Mouse (Mus musculus): Measurements from ENCODE around the gene Lins1. TPM values are rescaled to one million over a fixed set of nuclear protein-coding genes. Genes with fewer than 3 reads are reported as not detected.

Lins1 gene
- 1 to 10 TPM; 5.2 to 6.0 (median 5.6) TPM for total RNA-seq (2022)

DNA sequence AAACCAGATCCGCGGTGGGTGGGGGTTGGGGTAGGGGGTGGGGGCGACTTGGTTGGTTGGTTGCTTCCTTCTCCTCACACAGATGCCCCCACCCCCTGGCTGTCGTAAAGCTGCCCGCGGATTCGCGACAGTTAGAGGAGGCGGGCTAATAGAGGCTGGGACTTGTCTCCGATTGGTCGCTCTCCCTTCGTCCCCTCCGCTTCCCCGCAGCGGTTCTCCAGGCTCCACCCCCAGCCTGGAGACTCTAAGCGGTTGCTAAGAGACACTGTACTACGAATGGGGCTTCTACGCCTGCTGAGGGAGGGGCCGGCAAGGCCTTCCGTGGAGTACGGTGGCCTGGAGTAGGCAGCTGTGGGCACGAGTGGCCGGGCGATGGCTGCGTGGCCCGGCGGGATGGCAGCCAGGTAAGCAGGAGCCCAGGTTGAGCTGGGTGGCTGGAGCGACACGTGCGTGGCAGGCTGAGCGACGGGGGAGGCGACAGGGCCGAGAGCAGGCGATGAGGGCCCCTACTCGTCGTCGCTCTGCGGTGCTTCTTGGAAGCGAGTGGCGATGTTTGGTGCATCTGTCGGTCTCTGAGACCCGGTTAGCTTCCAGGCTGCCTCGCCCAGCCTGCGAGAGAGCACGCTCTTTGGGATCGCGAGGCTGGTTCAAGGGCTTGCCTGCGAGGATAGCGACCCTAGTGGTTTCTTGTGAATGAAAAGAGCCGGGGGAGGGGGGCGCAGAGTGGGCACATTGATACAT, at the start of gene Lins1:
Lins1 (plus strand) TSS at position 270 of the 741 bp plus-strand sequence.
- peak; percentile 97 to 98 for DNase-seq (ENCODE audit: low spot score in 2 of 2)

DNA sequence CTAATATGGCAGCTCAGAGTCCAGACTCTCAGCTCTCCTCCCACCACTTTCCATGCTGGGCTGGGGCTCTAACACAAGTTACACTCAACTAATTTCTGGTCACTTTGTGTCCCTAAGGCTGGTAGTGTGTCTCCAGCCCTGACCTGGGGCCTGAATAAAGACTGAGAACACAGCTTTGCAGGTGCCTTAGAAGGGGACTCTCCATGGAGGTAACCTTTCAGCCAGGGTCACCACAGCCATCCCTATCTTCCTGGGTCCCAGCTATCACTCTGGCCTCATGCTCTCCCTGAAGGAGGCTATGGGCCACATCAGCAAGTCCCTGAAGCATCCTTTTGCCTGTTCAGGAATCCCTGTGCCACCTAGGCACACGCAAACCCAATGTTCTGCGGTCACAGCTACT, 44.0 kb upstream of the Lins1 start:
- no peak for DNase-seq (ENCODE audit: low spot score in 2 of 2)

DNA sequence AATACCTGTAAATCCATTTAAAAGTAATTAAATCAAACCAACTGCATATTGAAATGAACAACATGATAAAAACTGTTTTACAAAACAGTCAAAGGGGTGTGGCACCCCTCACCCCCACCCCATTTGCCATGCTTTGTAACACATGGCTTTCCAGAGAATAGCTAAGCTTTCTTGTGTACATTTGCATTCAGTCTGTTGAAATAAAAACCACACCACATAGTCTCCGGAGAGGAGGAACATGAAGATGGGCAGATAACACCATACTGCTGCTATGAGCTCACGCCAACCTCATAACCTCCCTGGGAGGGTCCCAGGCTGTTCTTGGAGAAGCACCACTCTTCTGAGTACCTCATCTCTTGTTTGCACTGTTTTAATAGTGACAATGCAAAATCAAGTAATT, 40.5 kb upstream of the Lins1 start:
- no peak for DNase-seq (ENCODE audit: low spot score in 2 of 2)

DNA sequence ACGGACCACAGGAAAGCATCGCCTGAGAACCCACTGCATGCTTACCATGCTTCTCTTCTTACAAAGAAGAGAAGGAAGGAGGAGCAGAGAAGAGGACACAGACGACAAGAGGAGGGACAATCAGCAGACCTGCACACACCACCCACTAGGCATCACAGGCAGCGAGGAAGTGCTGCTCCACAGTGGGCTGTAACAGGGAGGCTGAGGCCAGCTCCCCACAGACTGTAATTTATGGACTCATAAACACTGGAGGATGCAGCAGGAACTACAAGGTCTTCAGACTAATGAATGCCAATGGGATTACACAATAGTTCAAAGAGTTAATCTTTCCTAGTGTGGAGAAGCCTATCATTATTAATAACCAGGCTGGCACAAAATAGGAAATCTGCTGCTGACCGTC, 38.8 kb upstream of the Lins1 start:
- DNase-seq (ENCODE audit: low spot score in 2 of 2): no peak

DNA sequence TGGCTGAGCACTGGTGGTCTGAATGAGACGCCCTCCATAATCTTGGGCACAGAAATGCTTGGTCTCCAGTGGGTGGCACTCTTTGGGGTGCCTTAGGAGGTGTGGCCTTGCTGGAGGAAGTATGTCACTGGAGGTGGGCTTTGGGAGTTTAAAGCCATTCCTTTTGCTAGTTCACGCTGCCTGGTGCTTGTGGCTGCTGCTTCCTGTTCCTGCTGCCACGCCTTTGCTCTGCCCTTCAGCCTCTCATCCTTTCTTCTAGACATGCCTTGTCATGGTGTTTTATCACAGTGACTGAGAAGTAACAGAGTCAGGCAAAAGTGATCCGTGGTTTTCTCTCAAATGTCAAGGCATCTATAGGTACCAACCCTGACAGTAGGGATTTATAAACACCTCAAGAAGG, 37.5 kb upstream of the Lins1 start:
- no peak for DNase-seq (ENCODE audit: low spot score in 2 of 2)

DNA sequence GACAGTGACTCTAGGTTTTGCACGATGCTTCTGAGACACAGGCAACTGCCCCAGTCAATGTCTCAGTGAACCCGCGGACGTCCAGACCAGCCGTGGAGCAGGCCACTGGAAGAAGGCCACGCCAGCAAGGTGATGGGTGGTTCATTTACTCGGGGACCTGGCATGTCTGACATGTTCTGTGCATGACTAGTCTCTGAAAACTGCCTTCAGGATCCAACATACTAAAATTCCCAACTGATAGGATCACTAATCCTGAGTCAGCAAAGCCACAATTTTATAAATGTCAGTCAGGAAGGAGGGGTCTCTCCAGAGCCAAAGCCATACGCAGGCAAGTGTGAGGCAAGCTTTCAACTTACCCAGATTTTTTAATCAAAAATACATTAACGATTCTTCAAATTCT, 36.1 kb upstream of the Lins1 start:
- DNase-seq (ENCODE audit: low spot score in 2 of 2): no peak

DNA sequence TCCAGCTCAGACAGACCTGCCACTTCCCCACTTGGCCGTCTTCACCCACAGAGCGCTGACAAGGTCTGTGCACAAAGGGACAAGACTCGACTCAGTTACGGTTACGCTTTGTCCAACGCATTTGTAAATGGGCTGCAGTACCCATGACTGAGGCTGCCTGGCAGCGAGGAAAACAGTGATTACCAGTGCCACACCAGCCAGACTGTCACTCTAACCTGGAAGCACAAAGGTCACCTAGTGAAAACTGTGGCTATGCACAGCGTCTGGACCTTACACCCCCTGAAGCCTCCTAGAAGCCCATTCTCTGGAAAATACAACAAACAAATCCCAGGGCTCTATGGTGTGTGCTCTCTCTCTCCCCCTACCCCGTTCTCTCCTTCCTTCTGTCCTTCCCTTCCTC, 34.2 kb upstream of the Lins1 start:
- no peak for DNase-seq (ENCODE audit: low spot score in 2 of 2)

DNA sequence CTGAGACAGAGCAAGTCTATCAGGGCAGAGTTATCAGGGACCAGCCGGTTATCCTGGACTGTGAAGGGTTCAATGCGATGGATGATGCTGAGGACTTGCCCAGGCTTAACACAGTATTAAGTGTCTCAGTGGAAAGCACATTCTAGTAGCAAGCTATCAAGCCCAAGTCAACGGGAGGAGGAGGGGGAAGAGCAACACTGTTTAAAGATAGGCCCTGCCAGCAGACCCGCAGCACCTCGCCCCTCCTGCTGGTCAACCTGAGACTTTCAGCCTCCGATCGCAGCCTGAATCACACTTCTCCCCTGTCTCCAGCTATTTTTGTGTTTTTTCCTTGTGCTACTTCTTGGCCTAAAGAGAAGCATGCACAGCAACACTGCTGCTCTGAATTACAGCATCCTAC, 29.4 kb upstream of the Lins1 start:
- no peak for DNase-seq (ENCODE audit: low spot score in 2 of 2)

DNA sequence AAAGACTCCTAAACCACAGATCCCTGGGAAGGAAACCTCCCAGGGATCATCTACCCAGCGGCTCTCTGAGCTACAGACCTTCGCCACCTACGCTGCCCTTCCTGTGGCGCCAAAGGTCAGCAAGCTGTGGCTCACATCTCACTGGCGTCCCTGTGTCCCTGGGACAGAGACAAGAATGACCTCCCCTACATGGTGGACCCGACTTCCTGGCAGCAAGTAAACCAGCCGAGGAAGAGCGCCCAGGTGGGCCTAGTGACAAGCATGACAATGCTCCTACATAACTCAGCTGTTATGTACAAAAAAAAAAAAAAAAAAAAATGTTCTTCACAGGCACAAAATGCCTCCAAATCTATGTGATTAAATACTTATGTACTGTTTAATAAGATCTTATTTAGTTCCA, 28.7 kb upstream of the Lins1 start:
- DNase-seq (ENCODE audit: low spot score in 2 of 2): no peak

DNA sequence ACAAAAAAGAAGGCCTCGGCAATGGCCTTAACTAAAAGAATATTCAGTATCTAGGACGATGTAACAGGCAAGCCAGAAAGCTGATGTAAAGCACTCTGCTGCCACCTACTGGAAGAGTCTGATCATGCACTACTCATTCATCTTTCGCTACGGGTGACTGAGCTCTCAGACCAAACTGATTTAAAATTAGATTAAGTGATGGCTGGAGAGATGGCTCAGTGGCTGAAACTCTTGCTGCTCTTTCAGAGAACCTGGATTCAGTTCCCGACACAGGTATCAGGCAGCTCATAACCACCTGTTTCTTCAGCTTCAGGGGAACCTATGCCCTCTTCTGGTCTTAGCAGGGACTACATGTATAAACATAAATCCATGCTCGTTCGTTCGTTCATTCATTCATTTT, 28.1 kb upstream of the Lins1 start:
- peak; percentile 62 to 71 for DNase-seq (ENCODE audit: low spot score in 2 of 2)

DNA sequence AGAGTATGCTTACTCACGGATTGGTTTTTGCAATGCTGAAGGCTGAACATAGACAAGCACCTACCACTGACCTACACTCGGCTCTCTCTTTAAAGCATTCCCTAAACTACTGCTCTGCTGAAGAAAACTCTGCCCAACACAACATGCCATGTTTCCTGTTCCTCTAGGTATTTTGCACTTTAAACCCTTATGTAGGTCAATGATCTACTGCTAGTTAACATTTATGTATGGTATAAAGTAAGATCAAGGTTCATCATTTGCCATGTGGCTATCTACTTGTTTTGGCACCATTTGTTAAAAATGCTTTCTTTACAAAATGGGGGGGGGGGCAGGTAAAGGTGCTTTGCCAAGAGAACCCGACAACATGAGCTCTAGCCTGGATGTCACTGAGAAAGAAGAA, 26.1 kb upstream of the Lins1 start:
- no peak for DNase-seq (ENCODE audit: low spot score in 2 of 2)

DNA sequence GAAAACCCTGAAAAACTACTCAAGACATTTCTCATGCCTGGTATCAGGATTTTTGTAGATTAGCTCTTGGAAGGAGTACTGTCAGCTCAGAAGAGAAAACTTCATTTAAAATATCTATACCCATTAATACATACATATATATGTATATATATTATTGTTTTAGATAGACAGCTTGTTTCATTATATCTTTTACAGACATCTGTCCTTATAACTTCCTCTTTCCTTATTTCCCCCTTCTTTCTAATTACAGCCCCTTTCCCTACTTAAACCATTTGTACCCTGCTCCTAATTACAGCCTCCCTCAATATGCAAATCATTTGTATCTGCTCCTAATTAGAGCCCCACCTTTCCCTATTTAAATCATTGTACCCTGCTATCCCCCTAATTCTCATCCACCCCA, 22.6 kb upstream of the Lins1 start:
- DNase-seq (ENCODE audit: low spot score in 2 of 2): no peak

DNA sequence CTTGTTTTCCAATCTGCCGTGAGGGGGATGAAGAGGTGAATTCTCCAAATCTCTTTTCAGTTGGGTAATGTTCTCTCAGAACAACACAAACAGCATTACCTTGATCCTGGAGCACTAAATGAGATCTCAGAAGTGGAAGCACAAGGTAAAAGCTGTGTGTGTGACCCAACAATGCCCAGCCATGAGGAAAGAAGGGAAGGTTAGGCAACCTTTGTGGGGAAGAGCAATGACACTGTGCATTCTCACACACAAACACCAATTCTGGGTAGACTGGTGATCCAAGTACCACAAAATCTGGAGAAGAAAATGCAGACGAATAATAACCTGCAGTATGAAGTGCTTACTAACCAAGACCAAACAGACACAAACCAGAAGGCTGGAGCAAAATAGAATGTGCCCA, 13.9 kb upstream of the Lins1 start:
- no peak for DNase-seq (ENCODE audit: low spot score in 2 of 2)

DNA sequence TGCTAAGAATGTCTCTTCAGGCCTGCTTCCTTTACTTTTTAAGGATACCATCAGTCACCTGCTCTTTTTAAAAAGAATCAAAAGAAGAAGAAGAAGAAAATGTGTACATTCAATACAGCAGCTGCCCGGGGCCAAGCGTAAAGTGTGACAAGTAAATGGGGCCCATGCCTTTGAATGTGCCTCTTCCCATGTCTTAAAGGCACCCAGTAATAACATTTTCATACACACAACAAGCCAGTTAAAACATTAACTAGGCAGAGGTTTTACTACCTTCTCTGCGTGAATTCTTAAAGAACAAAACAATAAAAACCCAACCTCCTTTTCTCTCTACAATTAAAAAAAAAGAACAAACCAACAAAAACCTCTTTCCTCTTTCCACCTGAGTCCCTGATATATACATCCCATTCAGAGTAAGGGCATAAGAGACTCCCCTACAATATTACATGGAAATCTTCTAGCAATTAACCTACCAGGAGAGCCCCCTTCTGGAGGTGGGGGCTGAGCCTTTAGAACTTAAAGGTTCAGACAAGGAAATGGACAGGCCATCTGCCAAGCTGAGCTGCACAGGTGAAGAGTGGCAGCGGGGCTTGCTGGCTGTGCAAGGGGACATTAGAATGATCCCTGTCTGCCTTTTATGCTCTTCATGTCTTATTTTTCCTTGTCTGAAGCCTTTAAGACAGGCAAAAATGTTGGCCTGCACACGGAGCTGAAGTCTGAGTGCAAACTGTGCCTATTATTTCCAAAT, 7.4 kb upstream of the Lins1 start:
- no peak for DNase-seq (ENCODE audit: low spot score in 2 of 2)

DNA sequence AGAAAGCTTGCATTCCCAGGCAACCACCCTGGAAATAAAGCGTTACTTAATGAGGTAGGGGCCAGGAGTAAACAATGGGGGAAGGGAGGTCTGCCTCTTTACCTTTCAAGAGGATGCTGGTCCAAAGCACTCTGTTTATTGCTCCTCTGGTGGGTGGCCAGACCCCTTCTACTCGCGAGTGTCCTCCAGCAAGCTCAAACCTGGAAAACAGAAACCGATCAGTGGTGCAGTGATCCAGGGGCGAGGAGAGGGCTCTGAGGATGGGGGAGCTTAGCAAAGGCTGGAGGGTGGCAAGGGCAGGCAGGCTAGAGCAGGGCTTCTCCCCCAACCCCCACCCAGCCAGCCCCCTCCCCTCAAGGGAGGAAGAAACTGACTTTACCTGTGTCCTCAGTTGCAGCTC, 968 bp upstream of the Lins1 start:
- no peak for DNase-seq (ENCODE audit: low spot score in 2 of 2)

DNA sequence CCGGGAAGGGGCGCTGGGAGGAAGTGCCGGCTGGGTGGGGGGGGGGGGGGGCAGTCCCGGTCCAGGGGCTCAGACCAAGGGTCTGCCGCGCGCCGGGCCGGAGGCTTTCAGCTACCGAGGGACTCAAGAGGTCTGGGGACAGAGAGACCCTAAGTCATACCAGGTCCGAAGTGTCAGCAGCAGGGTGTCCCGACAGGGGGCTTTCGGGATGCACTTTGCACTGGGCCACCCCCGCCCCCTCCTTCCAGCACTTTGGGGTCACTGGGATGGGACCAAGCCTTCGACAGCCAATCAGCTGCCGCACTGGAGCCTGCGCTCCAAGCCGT, 432 bp upstream of the Lins1 start, which contains the start of gene Asb7:
Asb7 (minus strand) TSS at position 303 of the 326 bp plus-strand sequence.
- DNase-seq (ENCODE audit: low spot score in 2 of 2): no peak

DNA sequence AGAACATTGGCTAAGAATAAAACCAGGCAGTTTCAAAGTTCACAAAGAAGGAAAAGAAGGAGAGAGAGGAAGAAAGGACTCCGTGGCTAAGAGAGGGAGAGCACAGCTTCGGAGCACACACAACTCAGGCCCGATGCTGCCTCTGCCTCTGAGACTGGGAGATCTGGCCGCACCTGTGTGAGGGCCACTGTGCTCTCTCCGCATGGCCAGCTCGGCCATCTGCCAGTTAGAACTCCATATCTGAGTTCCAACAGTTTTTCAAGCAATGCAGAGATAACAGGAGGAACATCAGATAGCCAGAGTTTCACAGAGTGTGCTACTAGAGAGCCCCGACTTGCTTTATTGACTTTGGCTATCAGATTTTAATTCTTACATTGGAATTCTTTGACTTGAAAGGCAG, 4.8 kb downstream of the Lins1 start:
- DNase-seq (ENCODE audit: low spot score in 2 of 2): no peak

DNA sequence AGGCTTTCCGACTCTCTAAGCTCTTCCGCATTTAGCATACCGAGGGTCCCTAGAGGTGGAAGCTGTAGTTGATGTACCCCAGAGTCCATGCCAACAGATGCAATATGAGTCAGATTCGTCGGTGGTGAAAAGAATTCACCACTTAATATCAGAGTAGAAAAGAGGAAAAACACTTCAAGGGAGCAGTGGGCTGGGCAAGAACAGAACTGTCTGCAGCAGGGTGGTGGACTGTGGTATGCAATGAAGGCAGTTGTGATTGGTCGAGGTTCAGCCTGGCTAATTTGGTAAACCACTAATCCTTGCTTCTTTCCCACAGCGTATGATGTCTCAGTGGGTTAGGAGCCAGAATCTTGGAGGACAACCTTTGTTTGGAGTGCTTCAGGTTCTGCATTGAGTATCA, 13.0 kb downstream of the Lins1 start:
- DNase-seq (ENCODE audit: low spot score in 2 of 2): no peak

DNA sequence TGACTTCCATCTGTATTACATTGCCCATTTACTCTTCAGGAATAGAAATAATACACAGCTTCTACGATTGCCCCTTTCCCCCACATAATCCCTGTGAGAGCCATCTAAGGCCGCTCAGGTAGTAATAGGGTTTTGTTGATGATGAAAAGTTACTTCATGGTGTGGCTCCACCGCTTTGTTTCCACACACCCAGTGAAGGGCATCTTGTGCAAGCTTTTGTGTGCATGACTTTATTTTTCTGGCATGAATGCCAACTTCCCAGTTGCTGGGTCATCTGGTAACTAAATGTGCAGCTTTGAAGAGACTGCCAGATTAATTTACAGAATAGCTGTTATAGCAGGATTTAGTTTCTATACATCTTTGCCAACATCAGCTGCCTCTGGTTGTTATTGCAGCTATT, 14.9 kb downstream of the Lins1 start:
- DNase-seq (ENCODE audit: low spot score in 2 of 2): no peak

DNA sequence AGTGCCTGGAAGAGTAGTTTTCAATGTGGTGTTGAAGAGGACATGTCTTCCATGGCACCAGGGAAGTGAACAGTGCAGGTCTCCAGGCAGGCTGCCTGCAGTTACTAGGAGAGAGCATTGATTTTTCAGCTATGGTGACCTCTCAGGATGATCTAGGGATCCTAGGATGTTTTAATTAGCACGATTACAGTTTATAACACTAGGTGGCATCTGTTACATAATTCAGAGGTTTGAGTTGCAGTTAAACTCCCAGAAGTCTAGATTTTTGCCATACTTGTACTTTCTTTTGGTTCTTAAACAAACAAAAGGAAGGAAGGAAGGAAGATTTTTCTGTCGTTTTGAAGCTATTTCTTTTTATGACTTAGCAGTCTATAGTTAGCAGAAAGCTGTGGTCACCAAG, 21.5 kb downstream of the Lins1 start:
- DNase-seq (ENCODE audit: low spot score in 2 of 2): no peak

DNA sequence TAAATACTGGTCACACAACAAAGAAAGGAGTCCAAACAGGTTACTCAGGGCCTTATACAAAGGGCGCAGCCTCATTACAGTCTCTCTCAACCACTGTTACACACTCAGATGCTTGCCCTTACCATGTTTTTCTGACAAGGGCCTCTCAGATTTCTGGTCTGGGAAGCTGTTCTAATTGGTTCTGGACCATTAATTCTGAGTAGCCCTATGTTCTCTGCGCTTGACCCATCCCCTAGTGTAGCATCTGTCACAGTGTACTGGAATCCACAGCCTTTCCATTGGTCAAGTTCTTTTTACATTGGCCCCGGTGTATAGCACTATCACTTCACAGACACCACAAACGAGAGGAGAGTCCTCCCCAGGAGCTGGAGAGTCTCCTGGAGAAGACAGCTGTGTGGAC, 34.8 kb downstream of the Lins1 start:
- DNase-seq (ENCODE audit: low spot score in 2 of 2): no peak

DNA sequence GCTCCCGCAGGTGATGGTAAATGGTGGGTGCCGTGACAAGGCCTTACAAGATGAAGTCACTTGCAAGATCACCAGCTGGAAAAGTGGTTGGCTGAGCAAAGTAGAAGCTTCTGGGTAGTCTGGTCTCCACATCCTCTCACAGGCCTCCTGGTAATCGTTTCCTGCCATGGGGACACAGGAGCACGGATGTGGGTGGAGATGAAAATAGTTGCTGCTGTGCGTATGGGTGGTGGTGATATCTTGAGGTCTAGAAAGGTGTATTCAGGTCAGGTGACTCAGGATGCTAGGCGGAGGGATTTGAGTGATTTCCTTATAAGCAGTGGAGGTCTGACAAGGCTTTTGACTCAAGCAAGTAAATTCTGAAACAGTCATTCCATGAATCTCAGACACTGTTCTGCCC, 35.3 kb downstream of the Lins1 start:
- no peak for DNase-seq (ENCODE audit: low spot score in 2 of 2)

DNA sequence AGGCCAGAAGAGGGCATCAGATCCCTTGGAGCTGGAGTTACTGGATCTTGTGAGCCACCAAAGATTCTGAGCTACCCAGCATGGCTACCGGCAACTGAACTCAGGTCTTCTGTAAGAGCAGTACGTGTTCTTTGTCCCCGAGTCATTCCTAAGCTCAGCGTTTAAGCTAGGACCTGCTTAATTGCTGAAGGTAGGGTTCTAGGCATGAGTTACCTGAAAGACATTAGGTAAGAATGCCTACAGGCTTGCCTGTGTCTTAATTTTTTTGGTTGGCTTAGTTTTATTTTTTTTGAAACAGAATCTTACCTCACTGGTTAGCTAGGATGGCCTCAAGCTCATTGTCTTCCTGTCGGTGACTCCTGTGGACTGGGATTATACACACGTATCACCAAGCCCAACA, 38.4 kb downstream of the Lins1 start:
- no peak for DNase-seq (ENCODE audit: low spot score in 2 of 2)

Data from gastrocnemius, adult 8-10 months (tissue).